Comparison of ENCODE assay signal across 8 mouse cellular contexts in the genomic region with DNA sequence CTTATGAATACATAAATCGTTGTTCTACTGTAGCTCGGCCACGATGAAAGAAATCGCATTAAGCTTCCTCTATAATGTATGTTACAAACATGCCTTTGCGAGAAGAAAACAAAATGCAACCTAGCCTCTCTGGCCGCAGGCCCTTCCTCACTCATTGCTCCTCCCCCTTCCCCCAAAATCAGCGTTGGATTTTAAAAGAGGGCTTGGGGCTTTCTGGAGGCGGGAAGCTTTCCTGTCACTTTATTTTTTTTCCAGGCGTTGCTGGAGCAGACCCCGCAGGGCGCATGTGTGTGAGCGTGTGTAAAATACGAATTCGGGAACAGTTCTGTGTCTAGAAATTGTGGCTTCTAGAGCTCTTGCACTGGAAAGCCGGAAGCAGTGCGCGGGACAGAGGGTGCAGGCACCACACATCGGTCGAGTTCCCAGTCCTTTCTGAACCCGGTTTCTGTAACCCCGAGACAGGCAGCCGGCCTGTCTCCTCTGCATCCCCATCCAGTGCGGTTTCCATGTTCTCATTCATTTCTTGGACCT. TPM values are rescaled to one million over a fixed set of nuclear protein-coding genes. Genes with fewer than 3 reads are reported as not detected.
DNase-seq lines count a peak whose midpoint lies in the region; ATAC-seq and TF ChIP-seq lines count a peak whose summit lies in the region.

No protein-coding gene starts in this region.

- H3K9ac ChIP-seq in kidney, embryonic 15.5 days, result no peak overlapping the region

- DNase-seq in layer of hippocampus, postnatal 10 days (ENCODE audit: low spot score in 2 of 2), result peak; percentile 51 to 60
- DNase-seq in layer of hippocampus, adult 11-12 months (ENCODE audit: low spot score), result no peak
- peak; percentile 54 to 64 for DNase-seq in cerebellum, adult 2 months
- DNase-seq in forebrain, embryonic 10.5 days (ENCODE audit: extremely low spot score, low spot score), result peak; percentile 50

- H3K4me1 ChIP-seq in cerebellum, adult 2 months (ENCODE audit: control insufficient read depth, insufficient read depth, low read length), result peaks cover 10% of the 10 kb centered on the region
- peaks cover 66% of the 10 kb centered on the region for H3K4me1 ChIP-seq in forebrain, embryonic 10.5 days
- peaks cover 42% of the 10 kb centered on the region for H3K4me1 ChIP-seq in kidney, embryonic 15.5 days

- H3K9me3 ChIP-seq in forebrain, embryonic 10.5 days, result no peaks in the 10 kb centered on the region
- no peaks in the 10 kb centered on the region for H3K9me3 ChIP-seq in kidney, embryonic 15.5 days (replicated peaks)

- no peak overlapping the region for H3ac ChIP-seq in myocyte (ENCODE audit: control insufficient read depth, insufficient read length)

- H3K4me3 ChIP-seq in cerebellum, adult 2 months (replicated peaks; ENCODE audit: insufficient read depth, low read depth, low read length), result peak overlapping the region; percentile 65
- peak overlapping the region; percentile 54 for H3K4me3 ChIP-seq in forebrain, embryonic 10.5 days
- H3K4me3 ChIP-seq in kidney, embryonic 15.5 days (replicated peaks), result peak overlapping the region; percentile 37
- peak overlapping the region; percentile 34 for H3K4me3 ChIP-seq in myocyte

- H3K79me2 ChIP-seq in myocyte (ENCODE audit: control insufficient read depth, insufficient read depth), result peaks cover 3% of the 10 kb centered on the region

- no peak for TF ChIP-seq CTCF in cerebellum, adult 2 months (IDR thresholded peaks at IDR 0.05; ENCODE audit: borderline replicate concordance, insufficient read depth, low read depth, low read length)

- peak overlapping the region; percentile 4 for H3K27ac ChIP-seq in cerebellum, adult 2 months (ENCODE audit: insufficient read depth, low read length)
- peak overlapping the region; percentile 66; the same call in 1 of the 2 replicates for H3K27ac ChIP-seq in forebrain, embryonic 10.5 days
- no peak overlapping the region for H3K27ac ChIP-seq in kidney, embryonic 15.5 days

- peak overlapping the region; percentile 50 for H3K4me2 ChIP-seq in kidney, embryonic 15.5 days
- peak overlapping the region; percentile 93 for H3K4me2 ChIP-seq in myocyte (ENCODE audit: low read depth)

- H3K36me3 ChIP-seq in forebrain, embryonic 10.5 days (replicated peaks), result no peaks in the 10 kb centered on the region
- H3K36me3 ChIP-seq in kidney, embryonic 15.5 days, result no peaks in the 10 kb centered on the region
- no peaks in the 10 kb centered on the region for H3K36me3 ChIP-seq in myocyte (ENCODE audit: control insufficient read depth, insufficient read depth)

- no peaks in the 10 kb centered on the region for H3K27me3 ChIP-seq in cerebellum, adult 2 months (ENCODE audit: control insufficient read depth, insufficient read depth, low read length)
- H3K27me3 ChIP-seq in forebrain, embryonic 10.5 days (ENCODE audit: poor library complexity, severe bottlenecking), result peaks cover 91% of the 10 kb centered on the region
- peaks cover 99% of the 10 kb centered on the region for H3K27me3 ChIP-seq in kidney, embryonic 15.5 days
- H3K27me3 ChIP-seq in myocyte (ENCODE audit: control insufficient read depth, insufficient read depth, insufficient read length), result no peaks in the 10 kb centered on the region

- 1% methylated on average over 23 of the region's 23 CpGs for WGBS in cerebellum, adult 2 months
- under 1% methylated on average over 23 of the region's 23 CpGs for WGBS in forebrain, embryonic 10.5 days
- 0% methylated on average over 23 of the region's 23 CpGs for WGBS in kidney, embryonic 15.5 days

- no peak for TF ChIP-seq POLR2A in cerebellum, adult 2 months (IDR thresholded peaks at IDR 0.05; ENCODE audit: borderline replicate concordance, insufficient read depth, low read length)
- TF ChIP-seq POLR2A in myocyte (IDR thresholded peaks at IDR 0.05; ENCODE audit: insufficient read length, low read depth), result no peak

- no peak for ATAC-seq in kidney, embryonic 15.5 days (replicated peaks; ENCODE audit: low FRiP score)
- ATAC-seq in granulocyte monocyte progenitor cell, adult 5-6 weeks (replicated peaks; ENCODE audit: poor library complexity, severe bottlenecking), result no peak
- no peak for ATAC-seq in megakaryocyte-erythroid progenitor cell, adult 5-6 weeks (replicated peaks; ENCODE audit: low FRiP score, low TSS enrichment, poor library complexity, severe bottlenecking)

TF ChIP-seq in myocyte, 11 proteins besides CTCF, POLR2A, EP300 and RAD21:
- no peak for TF ChIP-seq MYOD1 (IDR thresholded peaks at IDR 0.05; ENCODE audit: control insufficient read depth in 1 of 3, insufficient read length in 2 of 3, low read depth in 2 of 3)
- no peak for TF ChIP-seq TCF3 (IDR thresholded peaks at IDR 0.05; ENCODE audit: insufficient read length, low read depth)
- TF ChIP-seq MYOG (IDR thresholded peaks at IDR 0.05; ENCODE audit: control insufficient read depth in 1 of 3, insufficient read depth in 1 of 3, insufficient read length in 2 of 3, low read depth in 2 of 3), result no peak
- no peak for TF ChIP-seq CEBPB (IDR thresholded peaks at IDR 0.05; ENCODE audit: insufficient read depth, poor library complexity, severe bottlenecking)
- no peak for TF ChIP-seq REST (IDR thresholded peaks at IDR 0.05; ENCODE audit: insufficient read depth, insufficient read length)
- no peak for TF ChIP-seq E2F4 (IDR thresholded peaks at IDR 0.05; ENCODE audit: insufficient read depth)

RNA-seq across cellular contexts. Expression of a gene that starts 2.9 kb away (rescaled TPM):
- total RNA-seq in layer of hippocampus, postnatal 10 days (2021), result 100 to 1,000 TPM; 134 to 144 TPM
- polyA plus RNA-seq in cerebellum, adult 2 months (2012; rRNA removed), result 144 and 151 TPM in 2 replicates
- polyA plus RNA-seq in forebrain, embryonic 10.5 days (2016; fragmentation: Nextera tagmentation; extraction: Ambion mirVana), result 6.9 and 10.4 TPM in 2 replicates
- 1.9 and 2.1 TPM in 2 replicates for polyA plus RNA-seq in kidney, embryonic 15.5 days (2015; fragmentation: Nextera tagmentation; extraction: Ambion mirVana)
- polyA plus RNA-seq in myocyte (2012; fragmentation: generic; extraction: Trizol), result 5.1 TPM
- not detected in 2 replicates for total RNA-seq in granulocyte monocyte progenitor cell, adult 5-6 weeks (2014; fragmentation: Nextera tagmentation)
- not detected in 2 replicates for total RNA-seq in granulocyte monocyte progenitor cell, adult 5-6 weeks (2017)
- not detected in 2 replicates for total RNA-seq in megakaryocyte-erythroid progenitor cell, adult 5-6 weeks (2014; fragmentation: Nextera tagmentation)
- not detected in 2 replicates for total RNA-seq in megakaryocyte-erythroid progenitor cell, adult 5-6 weeks (2017)

Comparison
In these comparisons a context has a peak if more than half of its experiments do, and no peak if none do; other contexts are left out.
1. RNA of a gene that starts 2.9 kb away (polyA plus RNA-seq): 144 to 151 TPM in cerebellum, adult 2 months; 6.9 to 10.4 TPM in forebrain, embryonic 10.5 days, 5.1 TPM in myocyte (single experiment) and 1.9 to 2.1 TPM in kidney, embryonic 15.5 days; every median in the first group is over 10 times any median in the second.
2. Peak in every context shown above with its lines, with median percentiles within 50 percentile points of each other: H3K4me3 ChIP-seq.